Mouse (Mus musculus) heart, postnatal 0 days (tissue): ENCODE measurements around the gene Il1a.

ENCODE experiments used
- CTCF ChIP-seq: IDR thresholded peaks from 2 replicates; pipeline ENCODE4 v1.5.1; 2016; ENCODE audit warnings: antibody characterized with exemption, control low read depth, low read depth
- EP300 ChIP-seq: IDR thresholded peaks from 2 replicates; pipeline ENCODE4 v1.6.1; 2016; ENCODE audit warnings: antibody characterized with exemption, low read depth

GRCm38 (mm10) chr2:129315831-129316230 is 6.1 kb upstream of the Il1a start:
- TF ChIP-seq EP300 = no peak
- TF ChIP-seq CTCF = no peak
